Mouse (Mus musculus) limb, embryonic 15.5 days (tissue): ENCODE measurements around the gene Fut1. TPM values are rescaled to one million over a fixed set of nuclear protein-coding genes. Genes with fewer than 3 reads are reported as not detected.
"Not testable (repeated sequence)": the region's sequence is repeated elsewhere in the genome, so short reads cannot be mapped to it uniquely, and the experiment has no call there.

Source experiments
- ATAC-seq: fragments of 200-750 bp; cut with Nextera tagmentation; 2 replicates; pipeline ENCODE4 v1.8.0; 2017; ENCODE audit warnings: low read depth, moderate TSS enrichment; ENCODE audit not compliant: insufficient number of reproducible peaks, low FRiP score, low TSS enrichment
- H3K27ac ChIP-seq: fragments of 300-500 bp; sonication (generic); 2 replicates; pipeline ENCODE4 v1.5.1; 2015; ENCODE audit warnings: moderate library complexity, mild to moderate bottlenecking, inconsistent platforms
- H3K27me3 ChIP-seq: fragments of 300-500 bp; sonication (generic); 2 replicates; pipeline ENCODE4 v1.6.1; 2015; ENCODE audit warnings: inconsistent platforms
- H3K36me3 ChIP-seq: fragments of 300-500 bp; sonication (generic); 2 replicates; pipeline ENCODE4 v1.6.1; 2015; ENCODE audit warnings: inconsistent platforms
- H3K4me1 ChIP-seq: fragments of 300-500 bp; sonication (generic); 2 replicates; pipeline ENCODE4 v1.6.1; 2015; ENCODE audit warnings: inconsistent platforms
- H3K4me2 ChIP-seq: fragments of 300-500 bp; sonication (generic); 2 replicates; pipeline ENCODE4 v1.6.1; 2015; ENCODE audit warnings: mild to moderate bottlenecking, inconsistent platforms
- H3K4me3 ChIP-seq: fragments of 300-500 bp; sonication (generic); 2 replicates; pipeline ENCODE4 v1.5.1; 2015; ENCODE audit warnings: mild to moderate bottlenecking, inconsistent platforms
- H3K9ac ChIP-seq: fragments of 300-500 bp; sonication (generic); 2 replicates; pipeline ENCODE4 v1.6.1; 2015; ENCODE audit warnings: inconsistent platforms
- H3K9me3 ChIP-seq: fragments of 300-500 bp; sonication (generic); 2 replicates; pipeline ENCODE4 v1.6.1; 2016; ENCODE audit warnings: inconsistent platforms
- WGBS: fragments of 180-500 bp; shearing (Covaris S2); methylation state at CpG from one replicate; pipeline ENCODE4 v1.1.7; 2015; 5-methylcytosine and 5-hydroxymethylcytosine counted together
- polyA plus RNA-seq: library from polyadenylated mRNA; unstranded; fragments of >200 nt; fragmentation: Nextera tagmentation; extraction: Ambion mirVana; gene quantifications from 2 replicates; pipeline ENCODE4 v1.2.1, GENCODE M21; 2015

Fut1 gene
- polyA plus RNA-seq, 1 experiment from 2014 or later: 2.9 TPM

- no peak for ATAC-seq
- no peaks in the 10 kb centered on the region for H3K9me3 ChIP-seq
- peak overlapping the region; percentile 76 for H3K4me2 ChIP-seq
- H3K9ac ChIP-seq: peak overlapping the region; percentile 48
- H3K27me3 ChIP-seq: no peaks in the 10 kb centered on the region
- peaks cover 62% of the 10 kb centered on the region for H3K4me1 ChIP-seq
- H3K36me3 ChIP-seq: peaks cover 3% of the 10 kb centered on the region; the same call in 1 of the 2 replicates
- H3K4me3 ChIP-seq: peak overlapping the region; percentile 45
- 32% methylated on average over 16 of the region's 16 CpGs for WGBS
- H3K27ac ChIP-seq: peak overlapping the region; percentile 91
These were observed 25.6 kb downstream of the Fut1 start for GRCm38 (mm10) chr7:45642503-45643255.

GRCm38 (mm10) chr7:45643441-45644178, 26.5 kb downstream of the Fut1 start:
- no peaks in the 10 kb centered on the region for H3K27me3 ChIP-seq
- peak overlapping the region; percentile 76 for H3K4me2 ChIP-seq
- peak; percentile 89 for ATAC-seq
- WGBS: 2% methylated on average over 28 of the region's 28 CpGs
- peaks cover 3% of the 10 kb centered on the region; the same call in 1 of the 2 replicates for H3K36me3 ChIP-seq
- peak overlapping the region; percentile 45 for H3K4me3 ChIP-seq
- H3K4me1 ChIP-seq: peaks cover 55% of the 10 kb centered on the region
- no peaks in the 10 kb centered on the region for H3K9me3 ChIP-seq
- H3K27ac ChIP-seq: peak overlapping the region; percentile 91
- H3K9ac ChIP-seq: peak overlapping the region; percentile 48

- Histone ChIP-seq H3K36me3 (peaks cover 3% of the 10 kb centered on the region; the same call in 1 of the 2 replicates), H3K27ac (peak overlapping the region; percentile 86)
These were observed 27.1 kb downstream of the Fut1 start for GRCm38 (mm10) chr7:45644183-45644582.

GRCm38 (mm10) chr7:45644872-45645590, 27.9 kb downstream of the Fut1 start:
- 72% methylated on average over 6 of the region's 6 CpGs for WGBS
- Histone ChIP-seq H3K27ac (peak overlapping the region; percentile 86; the same call in 1 of the 2 replicates), H3K9me3 (no peaks in the 10 kb centered on the region), H3K4me1 (peaks cover 49% of the 10 kb centered on the region), H3K4me2 (no peak overlapping the region; the same call in 1 of the 2 replicates), H3K36me3 (peaks cover 3% of the 10 kb centered on the region; the same call in 1 of the 2 replicates), H3K4me3 (no peak overlapping the region; the same call in 1 of the 2 replicates), H3K9ac (no peak overlapping the region), H3K27me3 (no peaks in the 10 kb centered on the region)
- no peak for ATAC-seq

More at GRCm38 (mm10) chr7:45644183-45644582, 27.1 kb downstream of the Fut1 start:
- 6% methylated on average over 18 of the region's 18 CpGs for WGBS
- Histone ChIP-seq H3K27me3 (no peaks in the 10 kb centered on the region), H3K4me3 (peak overlapping the region; percentile 45), H3K4me1 (peaks cover 55% of the 10 kb centered on the region), H3K9me3 (no peaks in the 10 kb centered on the region), H3K9ac (no peak overlapping the region), H3K4me2 (peak overlapping the region; percentile 76)
- no peak for ATAC-seq

- Histone ChIP-seq H3K4me1 (peaks cover 45% of the 10 kb centered on the region), H3K36me3 (peaks cover 3% of the 10 kb centered on the region; the same call in 1 of the 2 replicates), H3K4me2 (no peak overlapping the region), H3K9ac (no peak overlapping the region), H3K4me3 (no peak overlapping the region), H3K27ac (no peak overlapping the region), H3K27me3 (no peaks in the 10 kb centered on the region), H3K9me3 (no peaks in the 10 kb centered on the region)
- ATAC-seq: no peak
- 89% methylated on average over 7 of the region's 7 CpGs for WGBS
These were observed 28.5 kb downstream of the Fut1 start for GRCm38 (mm10) chr7:45645591-45645971.

- no peak for ATAC-seq
- Histone ChIP-seq H3K27ac (no peak overlapping the region), H3K27me3 (no peaks in the 10 kb centered on the region), H3K4me2 (no peak overlapping the region), H3K4me3 (no peak overlapping the region), H3K36me3 (peaks cover 3% of the 10 kb centered on the region; the same call in 1 of the 2 replicates), H3K9ac (no peak overlapping the region), H3K9me3 (no peaks in the 10 kb centered on the region), H3K4me1 (peaks cover 34% of the 10 kb centered on the region)
- 79% methylated on average over 4 of the region's 4 CpGs for WGBS
These were observed 29.6 kb downstream of the Fut1 start for GRCm38 (mm10) chr7:45646671-45647070.

- no peak for ATAC-seq
- no peak overlapping the region for H3K9ac ChIP-seq
- H3K4me2 ChIP-seq: no peak overlapping the region
- 75% methylated on average over 8 of the region's 8 CpGs for WGBS
- no peak overlapping the region for H3K27ac ChIP-seq
- H3K27me3 ChIP-seq: no peaks in the 10 kb centered on the region
- H3K4me3 ChIP-seq: no peak overlapping the region
- H3K9me3 ChIP-seq: no peaks in the 10 kb centered on the region
- H3K4me1 ChIP-seq: peaks cover 11% of the 10 kb centered on the region
- peaks cover 3% of the 10 kb centered on the region; the same call in 1 of the 2 replicates for H3K36me3 ChIP-seq
These were observed 32.3 kb downstream of the Fut1 start for GRCm38 (mm10) chr7:45649351-45649750.

- 93% methylated on average over 20 of the region's 20 CpGs for WGBS
- not testable (repeated sequence) for H3K4me2 ChIP-seq, H3K9ac ChIP-seq, H3K4me3 ChIP-seq, ATAC-seq, H3K27ac ChIP-seq, H3K4me1 ChIP-seq, H3K36me3 ChIP-seq, H3K9me3 ChIP-seq, H3K27me3 ChIP-seq
These were observed 33.4 kb downstream of the Fut1 start for GRCm38 (mm10) chr7:45650484-45650883.

GRCm38 (mm10) chr7:45654424-45655047, 37.4 kb downstream of the Fut1 start:
- Histone ChIP-seq H3K27ac (peak overlapping the region; percentile 35), H3K27me3 (no peaks in the 10 kb centered on the region), H3K9ac (no peak overlapping the region), H3K4me3 (no peak overlapping the region), H3K4me1 (peaks cover 12% of the 10 kb centered on the region), H3K9me3 (no peaks in the 10 kb centered on the region), H3K4me2 (peak overlapping the region; percentile 15; the same call in 1 of the 2 replicates), H3K36me3 (no peaks in the 10 kb centered on the region)
- 34% methylated on average over 17 of the region's 17 CpGs for WGBS
- no peak for ATAC-seq

- ATAC-seq: no peak
- H3K4me3 ChIP-seq: no peak overlapping the region
- no peak overlapping the region for H3K9ac ChIP-seq
- 0 out of 2 replicates have a peak overlapping the region, but pooled peaks have one; percentile 0 for H3K27ac ChIP-seq
- H3K4me1 ChIP-seq: peaks cover 12% of the 10 kb centered on the region
- WGBS: 71% methylated on average over 11 of the region's 11 CpGs
- H3K9me3 ChIP-seq: no peaks in the 10 kb centered on the region
- H3K4me2 ChIP-seq: no peak overlapping the region
- no peaks in the 10 kb centered on the region for H3K36me3 ChIP-seq
- no peaks in the 10 kb centered on the region for H3K27me3 ChIP-seq
These were observed 43.8 kb downstream of the Fut1 start for GRCm38 (mm10) chr7:45660746-45661478.

- not testable (repeated sequence) for ATAC-seq
These were observed 44.6 kb downstream of the Fut1 start for GRCm38 (mm10) chr7:45661702-45662101.

More at GRCm38 (mm10) chr7:45661702-45662101, 44.6 kb downstream of the Fut1 start:
- not testable (repeated sequence) for H3K9me3 ChIP-seq, H3K4me1 ChIP-seq, H3K9ac ChIP-seq, H3K4me2 ChIP-seq, H3K27ac ChIP-seq, H3K4me3 ChIP-seq, H3K27me3 ChIP-seq, H3K36me3 ChIP-seq
- WGBS: 91% methylated on average over 6 of the region's 6 CpGs
